Mouse (Mus musculus) myocyte (in vitro differentiated cells): Measurements from ENCODE around the gene Rnf103. TPM values are rescaled to one million over a fixed set of nuclear protein-coding genes. Genes with fewer than 3 reads are reported as not detected.

Experiments used
- H3K27me3 ChIP-seq: one replicate; pipeline ENCODE4 v1.6.1; 2011; ENCODE audit not compliant: control insufficient read depth, insufficient read depth, insufficient read length
- H3K36me3 ChIP-seq: one replicate; pipeline ENCODE4 v1.6.1; 2011; ENCODE audit not compliant: control insufficient read depth, insufficient read depth
- H3K4me2 ChIP-seq: one replicate; pipeline ENCODE4 v1.6.1; 2011; ENCODE audit warnings: low read depth, control low read depth
- H3K4me3 ChIP-seq: one replicate; pipeline ENCODE4 v1.5.1; 2011; ENCODE audit warnings: mild to moderate bottlenecking, control low read depth, moderate library complexity
- H3K79me2 ChIP-seq: one replicate; pipeline ENCODE4 v1.6.1; 2011; ENCODE audit not compliant: control insufficient read depth, insufficient read depth
- H3ac ChIP-seq: one replicate; pipeline ENCODE4 v1.6.1; 2011; ENCODE audit not compliant: control insufficient read depth, insufficient read length
- CEBPB ChIP-seq: IDR thresholded peaks from 2 replicates; pipeline ENCODE4 v1.6.1; 2011; ENCODE audit warnings: mild to moderate bottlenecking, moderate library complexity; ENCODE audit not compliant: poor library complexity, insufficient read depth, severe bottlenecking
- E2F4 ChIP-seq: IDR thresholded peaks from one replicate; pipeline ENCODE4 v1.6.1; 2011; ENCODE audit warnings: mild to moderate bottlenecking, control low read depth, moderate library complexity; ENCODE audit not compliant: insufficient read depth
- MAX ChIP-seq: IDR thresholded peaks from one replicate; pipeline ENCODE4 v1.6.1; 2011; ENCODE audit warnings: low read depth, mild to moderate bottlenecking, control low read depth
- MYOD1 ChIP-seq, 3 experiments: IDR thresholded peaks; one replicate each; pipeline ENCODE4 v1.6.1; 2011; ENCODE audit warnings: control low read depth in 2 of 3, low read depth in 2 of 3, mild to moderate bottlenecking in 2 of 3, moderate library complexity in 1 of 3; ENCODE audit not compliant: insufficient read length in 2 of 3, control insufficient read depth in 1 of 3
- MYOG ChIP-seq, 3 experiments: IDR thresholded peaks; one replicate each; pipeline ENCODE4 v1.6.1; 2011; ENCODE audit warnings: control low read depth in 2 of 3, low read depth in 2 of 3, mild to moderate bottlenecking in 2 of 3; ENCODE audit not compliant: insufficient read length in 2 of 3, control insufficient read depth in 1 of 3, insufficient read depth in 1 of 3
- POLR2A ChIP-seq: IDR thresholded peaks from one replicate; pipeline ENCODE4 v1.6.1; 2011; ENCODE audit warnings: low read depth, mild to moderate bottlenecking, control low read depth, moderate library complexity; ENCODE audit not compliant: insufficient read length
- POLR2AphosphoS2 ChIP-seq: IDR thresholded peaks from one replicate; pipeline ENCODE4 v1.6.1; 2011; ENCODE audit warnings: low read depth, control low read depth; ENCODE audit not compliant: insufficient read length
- REST ChIP-seq: IDR thresholded peaks from one replicate; pipeline ENCODE4 v1.6.1; 2011; ENCODE audit warnings: mild to moderate bottlenecking, control low read depth, moderate library complexity; ENCODE audit not compliant: insufficient read depth, insufficient read length
- SRF ChIP-seq: IDR thresholded peaks from one replicate; pipeline ENCODE4 v1.6.1; 2011; ENCODE audit warnings: low read depth; ENCODE audit not compliant: control insufficient read depth, insufficient read length
- TCF12 ChIP-seq: IDR thresholded peaks from one replicate; pipeline ENCODE4 v1.6.1; 2011; ENCODE audit warnings: mild to moderate bottlenecking, control low read depth; ENCODE audit not compliant: poor library complexity, insufficient read depth, severe bottlenecking
- TCF3 ChIP-seq: IDR thresholded peaks from one replicate; pipeline ENCODE4 v1.6.1; 2011; ENCODE audit warnings: low read depth, control low read depth; ENCODE audit not compliant: insufficient read length
- USF1 ChIP-seq: IDR thresholded peaks from one replicate; pipeline ENCODE4 v1.6.1; 2011; ENCODE audit warnings: low read depth, mild to moderate bottlenecking, control low read depth, moderate library complexity
- polyA plus RNA-seq: library from polyadenylated mRNA; unstranded; fragments of >200 nt; fragmentation: generic; extraction: Trizol; gene quantifications from one replicate; pipeline ENCODE4 v1.2.1, GENCODE M21; 2012; ENCODE audit warnings: missing spikeins

Rnf103 gene
- polyA plus RNA-seq, 1 experiment = 8.3 TPM

DNA sequence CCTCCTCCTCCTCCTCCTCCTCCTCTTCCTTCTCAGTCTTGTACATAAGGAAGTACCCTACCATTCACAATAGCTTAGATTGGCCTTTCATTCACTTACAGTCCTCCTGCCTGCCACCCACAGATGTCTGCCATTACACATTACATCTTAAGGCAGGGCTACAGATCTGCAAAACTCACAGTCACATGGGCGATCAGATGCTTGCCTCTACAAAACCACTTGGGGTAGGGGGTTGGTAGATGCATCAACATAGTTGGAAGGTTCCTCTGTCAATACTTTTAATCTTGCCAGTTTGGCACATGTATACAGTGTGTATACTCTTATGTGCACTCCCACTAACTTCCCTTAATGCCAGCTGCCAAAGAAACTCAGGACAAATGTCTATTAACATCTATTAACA lies 13.6 kb upstream of the Rnf103 start:
- Histone ChIP-seq H3K4me3 (no peak overlapping the region), H3K36me3 (no peaks in the 10 kb centered on the region), H3K79me2 (no peaks in the 10 kb centered on the region), H3ac (no peak overlapping the region), H3K27me3 (no peaks in the 10 kb centered on the region), H3K4me2 (no peak overlapping the region)
- TF ChIP-seq POLR2A = no peak

DNA sequence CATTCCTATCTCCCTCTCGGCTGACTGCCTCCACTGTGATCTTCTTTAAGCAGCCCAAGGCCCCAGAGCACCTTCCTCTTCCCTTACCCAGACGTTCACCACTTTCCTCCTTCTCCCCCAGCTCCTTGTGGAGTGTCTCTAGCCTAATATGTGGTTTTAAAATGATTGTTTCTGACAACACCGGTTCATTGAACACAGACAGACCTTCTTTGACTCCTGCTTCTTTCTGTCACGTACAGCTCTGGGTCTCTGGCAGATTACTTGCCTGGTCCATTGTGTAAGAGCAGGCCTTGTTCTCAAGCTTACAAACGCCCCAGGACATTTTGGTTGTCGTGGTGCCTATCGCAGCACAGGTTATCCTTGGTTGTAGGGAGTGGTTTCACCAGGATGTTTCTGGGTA lies 12.6 kb upstream of the Rnf103 start:
- TF ChIP-seq POLR2A (no peak), MAX (no peak), MYOG (IDR thresholded peaks at IDR 0.05; ENCODE audit: control insufficient read depth in 1 of 3, insufficient read depth in 1 of 3, insufficient read length in 2 of 3, low read depth in 2 of 3) (no peak), USF1 (no peak), TCF3 (no peak), POLR2AphosphoS2 (no peak), SRF (no peak), E2F4 (no peak), CEBPB (no peak), TCF12 (no peak), REST (no peak), MYOD1 (IDR thresholded peaks at IDR 0.05; ENCODE audit: control insufficient read depth in 1 of 3, insufficient read length in 2 of 3, low read depth in 2 of 3) (no peak)
- no peak overlapping the region for H3K4me3 ChIP-seq
- H3K36me3 ChIP-seq = no peaks in the 10 kb centered on the region
- no peak overlapping the region for H3ac ChIP-seq
- H3K27me3 ChIP-seq = no peaks in the 10 kb centered on the region
- H3K79me2 ChIP-seq = no peaks in the 10 kb centered on the region
- H3K4me2 ChIP-seq = no peak overlapping the region

DNA sequence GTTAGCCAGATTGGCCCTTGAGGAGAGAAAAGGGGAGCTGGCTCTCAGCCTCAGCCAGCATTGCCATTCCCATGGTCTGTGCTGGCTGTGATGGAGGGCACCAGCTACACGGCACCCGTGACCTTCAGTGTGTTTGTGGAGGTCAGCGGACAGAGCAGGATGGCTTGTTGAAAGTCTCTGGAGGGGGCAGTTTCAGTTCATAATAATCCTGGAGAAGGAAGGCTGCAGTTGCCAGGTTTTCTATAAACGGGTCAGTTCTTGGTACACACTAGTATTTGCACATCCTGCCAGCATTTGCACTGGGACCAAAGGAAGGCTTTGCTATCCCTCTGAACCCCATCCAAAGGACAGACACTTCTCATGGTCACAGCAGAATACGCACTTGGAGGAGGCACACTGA lies 8.4 kb upstream of the Rnf103 start:
- no peak overlapping the region for H3K4me3 ChIP-seq
- H3K27me3 ChIP-seq = no peaks in the 10 kb centered on the region
- TF ChIP-seq POLR2AphosphoS2 (no peak), CEBPB (no peak), MYOG (IDR thresholded peaks at IDR 0.05; ENCODE audit: control insufficient read depth in 1 of 3, insufficient read depth in 1 of 3, insufficient read length in 2 of 3, low read depth in 2 of 3) (no peak), REST (no peak), POLR2A (no peak)
- no peaks in the 10 kb centered on the region for H3K79me2 ChIP-seq
- H3K36me3 ChIP-seq = no peaks in the 10 kb centered on the region
- H3K4me2 ChIP-seq = no peak overlapping the region
- no peak overlapping the region for H3ac ChIP-seq

DNA sequence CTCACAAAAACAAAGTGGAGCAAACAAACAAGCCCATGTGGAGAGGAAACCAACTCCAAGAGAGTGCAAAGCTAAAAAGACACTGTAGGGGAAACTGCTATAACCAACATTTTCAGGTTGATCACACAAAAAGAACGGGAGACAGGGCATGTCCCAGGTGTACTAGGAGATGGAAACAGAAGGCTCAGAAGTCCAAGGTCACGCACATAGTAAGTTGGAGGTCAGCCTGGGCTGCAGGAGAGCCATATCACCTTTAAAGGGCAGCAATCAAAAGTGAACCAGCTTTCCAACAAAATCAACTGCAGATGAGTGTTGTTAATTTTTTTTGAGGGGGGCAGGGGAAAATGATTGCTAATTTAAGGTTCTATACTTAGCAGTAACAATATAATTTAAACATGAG lies 7.5 kb upstream of the Rnf103 start:
- Histone ChIP-seq H3ac (no peak overlapping the region), H3K36me3 (no peaks in the 10 kb centered on the region)
- TF ChIP-seq POLR2A (no peak), MYOD1 (IDR thresholded peaks at IDR 0.05; ENCODE audit: control insufficient read depth in 1 of 3, insufficient read length in 2 of 3, low read depth in 2 of 3) (no peak), CEBPB (no peak), E2F4 (no peak), USF1 (no peak), REST (no peak), SRF (no peak), TCF3 (no peak), TCF12 (no peak)

DNA sequence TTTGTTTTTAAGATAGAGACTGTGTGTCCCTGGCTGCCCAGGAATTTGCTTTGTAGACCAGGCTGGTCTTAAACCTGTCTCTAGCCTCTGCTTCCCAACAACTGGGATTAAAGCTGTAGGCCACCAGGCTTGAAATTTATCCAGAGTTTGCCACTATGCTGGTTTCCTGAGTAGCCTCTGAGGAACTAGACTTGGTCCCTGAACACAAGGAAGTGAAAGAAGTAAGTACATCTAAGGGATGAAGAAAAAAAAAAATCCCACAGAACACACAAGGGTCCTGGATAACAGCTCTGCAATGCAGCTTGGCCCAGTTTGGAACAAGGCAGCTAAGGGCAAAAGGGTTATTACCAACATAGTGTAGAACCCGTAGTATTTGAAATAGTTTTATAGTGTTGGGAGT lies 6.8 kb upstream of the Rnf103 start:
- Histone ChIP-seq H3K4me3 (no peak overlapping the region), H3ac (no peak overlapping the region), H3K79me2 (no peaks in the 10 kb centered on the region), H3K4me2 (no peak overlapping the region), H3K36me3 (no peaks in the 10 kb centered on the region), H3K27me3 (no peaks in the 10 kb centered on the region)
- TF ChIP-seq POLR2AphosphoS2 = no peak
- TF ChIP-seq CEBPB = no peak
- TF ChIP-seq E2F4 = no peak
- TF ChIP-seq MAX = no peak
- TF ChIP-seq USF1 = no peak
- TF ChIP-seq SRF = no peak
- TF ChIP-seq MYOG (IDR thresholded peaks at IDR 0.05; ENCODE audit: control insufficient read depth in 1 of 3, insufficient read depth in 1 of 3, insufficient read length in 2 of 3, low read depth in 2 of 3) = no peak
- no peak for TF ChIP-seq TCF3
- TF ChIP-seq TCF12 = no peak
- no peak for TF ChIP-seq REST
- TF ChIP-seq MYOD1 (IDR thresholded peaks at IDR 0.05; ENCODE audit: control insufficient read depth in 1 of 3, insufficient read length in 2 of 3, low read depth in 2 of 3) = no peak
- no peak for TF ChIP-seq POLR2A

More for the DNA sequence above, 7.5 kb upstream of the Rnf103 start:
- H3K27me3 ChIP-seq = no peaks in the 10 kb centered on the region
- H3K79me2 ChIP-seq = no peaks in the 10 kb centered on the region
- H3K4me2 ChIP-seq = no peak overlapping the region
- H3K4me3 ChIP-seq = no peak overlapping the region
